Mouse (Mus musculus) cerebellum, postnatal 36 days (tissue): ENCODE data around the gene Cap2.
A peak's percentile ranks its signal among the peaks of the same experiment; 100 is the strongest.

Experiments used
- DNase-seq, 2 experiments: peaks; one replicate each; pipeline ENCODE4 v3.0.0; 2021 to 2022; ENCODE audit warnings: mixed read lengths in 2 of 2

The Cap2 gene

GRCm38 (mm10) chr13:46640608-46641468, 139.2 kb downstream of the Cap2 start:
- no peak for DNase-seq

GRCm38 (mm10) chr13:46642318-46642717, 140.7 kb downstream of the Cap2 start:
- peak in 1 of 2 experiments; percentile 18 for DNase-seq

- no peak for DNase-seq
Measured at GRCm38 (mm10) chr13:46644175-46644574, 142.5 kb downstream of the Cap2 start.

- DNase-seq: no peak
Measured at GRCm38 (mm10) chr13:46645476-46645875, 143.8 kb downstream of the Cap2 start.

- no peak for DNase-seq
Measured at GRCm38 (mm10) chr13:46651853-46652252, 150.2 kb downstream of the Cap2 start.

GRCm38 (mm10) chr13:46652671-46653070, 151.0 kb downstream of the Cap2 start:
- no peak for DNase-seq

- no peak for DNase-seq
Measured at GRCm38 (mm10) chr13:46653671-46654070, 152.0 kb downstream of the Cap2 start.

- DNase-seq: no peak
Measured at GRCm38 (mm10) chr13:46654566-46654965, 152.9 kb downstream of the Cap2 start.

GRCm38 (mm10) chr13:46659211-46659610, 157.6 kb downstream of the Cap2 start:
- no peak for DNase-seq

- peak in 1 of 2 experiments; percentile 11 for DNase-seq
Measured at GRCm38 (mm10) chr13:46663461-46663964, 161.9 kb downstream of the Cap2 start.

- DNase-seq: peak; percentile 89 to 95
Measured at GRCm38 (mm10) chr13:46669048-46669619, 167.5 kb downstream of the Cap2 start, which contains the start of gene Fam8a1. Fam8a1 (plus strand) TSS chr13:46669522.

GRCm38 (mm10) chr13:46669620-46670271, 168.1 kb downstream of the Cap2 start:
- DNase-seq: peak in 1 of 2 experiments; percentile 19

- no peak for DNase-seq
Measured at GRCm38 (mm10) chr13:46670514-46670913, 168.9 kb downstream of the Cap2 start.

- peak; percentile 45 to 52 for DNase-seq
Measured at GRCm38 (mm10) chr13:46674601-46675000, 173.0 kb downstream of the Cap2 start.

GRCm38 (mm10) chr13:46677721-46678120, 176.1 kb downstream of the Cap2 start:
- DNase-seq: no peak

GRCm38 (mm10) chr13:46682921-46683320, 181.3 kb downstream of the Cap2 start:
- DNase-seq: peak; percentile 39

- DNase-seq: no peak
Measured at GRCm38 (mm10) chr13:46683370-46683769, 181.7 kb downstream of the Cap2 start.

- no peak for DNase-seq
Measured at GRCm38 (mm10) chr13:46690559-46691241, 189.1 kb downstream of the Cap2 start.

- DNase-seq: no peak
Measured at GRCm38 (mm10) chr13:46695296-46695908, 193.8 kb downstream of the Cap2 start.

GRCm38 (mm10) chr13:46695932-46696331, 194.3 kb downstream of the Cap2 start:
- DNase-seq: no peak

- no peak for DNase-seq
Measured at GRCm38 (mm10) chr13:46696788-46697187, 195.1 kb downstream of the Cap2 start.

GRCm38 (mm10) chr13:46699372-46699771, 197.7 kb downstream of the Cap2 start:
- no peak for DNase-seq
